Mouse (Mus musculus) Patski (cell line): ENCODE measurements around the gene Lfng. TPM values are rescaled to one million over a fixed set of nuclear protein-coding genes. Genes with fewer than 3 reads are reported as not detected.

Experiments
- ATAC-seq: fragments of 100-300 bp; one replicate; pipeline ENCODE4 v1.8.0; 2021
- CTCF ChIA-PET: fragments of 350-600 bp; sonication (Branson Sonifier 250); formaldehyde crosslinking; loops from one replicate; lab custom pipeline; 2022; ENCODE audit warnings: inconsistent platforms; lab: Charles Lee
- POLR2A ChIA-PET: fragments of 350-600 bp; sonication (Branson Sonifier 250); formaldehyde crosslinking; loops from one replicate; lab custom pipeline; 2022; ENCODE audit warnings: antibody characterized with exemption, inconsistent platforms; lab: Charles Lee
- DNase-seq: peaks from one replicate; pipeline ENCODE4 v3.0.0-alpha.2; 2011; ENCODE audit warnings: low read depth, low spot score
- H3K27me3 ChIP-seq: fragments of 371-371 bp; one replicate; pipeline ENCODE4 v1.5.1; 2021
- CTCF ChIP-seq: fragments of 100-300 bp; IDR thresholded peaks from one replicate; pipeline ENCODE4 v1.5.1; 2021
- in situ Hi-C: fragments of 300-500 bp; cut with MboI; formaldehyde crosslinking; loops from 3 replicates; pipeline ENCODE4 v1.11.1; 2018; ENCODE audit warnings: low pct_unique_long_range_greater_than_20kb, mixed read lengths
- polyA plus RNA-seq: library from polyadenylated mRNA; unstranded; gene quantifications from one replicate; pipeline ENCODE4 v1.2.3, GENCODE M21; 2021

The Lfng gene
- 56.0 TPM for polyA plus RNA-seq

DNA sequence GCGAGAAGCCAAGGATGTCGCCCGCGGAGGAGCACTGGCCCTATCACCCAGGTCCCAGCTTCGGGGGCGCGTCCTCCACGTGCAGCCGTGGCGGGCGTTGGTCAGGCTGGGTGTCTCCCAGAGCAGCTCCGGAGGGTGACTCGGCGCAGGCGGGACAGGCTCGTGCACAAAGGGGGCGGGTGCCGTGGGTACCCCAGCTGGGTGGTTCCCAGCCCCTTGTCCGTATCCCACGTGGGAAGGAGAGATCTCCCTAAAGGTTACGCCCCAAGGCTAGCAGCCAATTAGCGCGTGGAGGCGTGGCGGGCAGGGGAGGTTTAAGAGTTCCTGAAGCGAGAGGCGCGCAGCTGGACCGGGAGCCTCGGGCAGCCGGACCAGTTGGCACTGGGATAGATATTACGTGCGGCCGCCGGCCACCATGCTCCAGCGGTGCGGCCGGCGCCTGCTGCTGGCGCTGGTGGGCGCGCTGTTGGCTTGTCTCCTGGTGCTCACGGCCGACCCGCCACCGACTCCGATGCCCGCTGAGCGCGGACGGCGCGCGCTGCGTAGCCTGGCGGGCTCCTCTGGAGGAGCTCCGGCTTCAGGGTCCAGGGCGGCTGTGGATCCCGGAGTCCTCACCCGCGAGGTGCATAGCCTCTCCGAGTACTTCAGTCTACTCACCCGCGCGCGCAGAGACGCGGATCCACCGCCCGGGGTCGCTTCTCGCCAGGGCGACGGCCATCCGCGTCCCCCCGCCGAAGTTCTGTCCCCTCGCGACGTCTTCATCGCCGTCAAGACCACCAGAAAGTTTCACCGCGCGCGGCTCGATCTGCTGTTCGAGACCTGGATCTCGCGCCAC is at the start of gene Lfng:
Lfng (plus strand) TSS at position 320 of the 835 bp plus-strand sequence.
- ChIA-PET POLR2A (interaction anchor here (0.6 to 2.1 kb wide), 8 partner anchors 10 to 58 kb away, joined by 3 to 6 read pairs (median 4); no protein-coding TSS in a partner anchor), CTCF (interaction anchor here (1.0 to 1.2 kb wide), 2 partner anchors 10 to 12 kb away, joined by 3 to 6 read pairs; no protein-coding TSS in a partner anchor)
- no peak for TF ChIP-seq CTCF
- DNase-seq (no peak), ATAC-seq (peak; percentile 32)
- no peaks in the 10 kb centered on the region for H3K27me3 ChIP-seq
- in situ Hi-C loops = loop anchor here (5.0 kb wide), 1 partner anchor 40 kb away; the partner anchor contains the start of gene Grifin

- TF ChIP-seq CTCF = no peak
- DNase-seq (no peak), ATAC-seq (no peak)
- in situ Hi-C loops = no loop called here
- CTCF ChIA-PET = interaction anchor here (0.8 to 0.9 kb wide), 2 partner anchors 12 to 56 kb away, joined by 3 to 4 read pairs; no protein-coding TSS in a partner anchor
- H3K27me3 ChIP-seq = no peaks in the 10 kb centered on the region
- POLR2A ChIA-PET = no interaction called here
These were observed 44.5 kb upstream of the Lfng start for GRCm38 (mm10) chr5:140562601-140563000.

DNA sequence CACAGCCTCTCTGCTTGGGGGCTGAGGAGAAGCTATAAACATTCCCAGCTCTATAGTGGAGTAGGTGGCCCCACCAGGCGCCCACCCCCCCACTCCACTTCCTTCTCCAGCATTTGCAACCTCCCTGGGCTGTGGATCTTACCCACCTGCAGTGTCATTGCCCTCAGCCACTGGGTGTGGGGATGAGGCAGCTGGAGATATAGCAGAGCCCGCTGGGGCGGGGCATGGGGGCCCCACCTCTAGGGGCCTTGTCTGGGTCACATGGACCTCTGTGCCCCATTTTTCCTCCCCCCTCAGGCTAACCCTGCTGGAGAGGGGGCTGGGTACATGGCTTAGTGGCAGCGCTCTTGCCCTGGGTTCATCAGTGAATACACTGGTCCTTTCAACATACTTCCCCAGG is 42.2 kb upstream of the Lfng start, which contains the start of gene Grifin:
Grifin (minus strand) TSS at position 176 of the 400 bp plus-strand sequence.
- H3K27me3 ChIP-seq = no peaks in the 10 kb centered on the region
- DNase-seq (no peak), ATAC-seq (no peak)
- CTCF ChIA-PET = interaction anchor here (0.8 to 1.4 kb wide), 2 partner anchors 25 to 112 kb away, joined by 4 read pairs; no protein-coding TSS in a partner anchor
- POLR2A ChIA-PET = no interaction called here
- no peak for TF ChIP-seq CTCF
- in situ Hi-C loops = loop anchor here (5.0 kb wide), 1 partner anchor 42 kb away; the partner anchor contains the start of gene Lfng

- H3K27me3 ChIP-seq = no peaks in the 10 kb centered on the region
- ChIA-PET CTCF (interaction anchor here (0.8 to 1.4 kb wide), 4 partner anchors 25 to 112 kb away, joined by 3 to 5 read pairs (median 4); no protein-coding TSS in a partner anchor), POLR2A (interaction anchor here (0.8 kb wide), 1 partner anchor 42 kb away, joined by 4 read pairs; the partner anchor contains the start of gene Lfng)
- TF ChIP-seq CTCF = no peak
- in situ Hi-C loops = loop anchor here (5.0 kb wide), 1 partner anchor 42 kb away; the partner anchor contains the start of gene Lfng
- peak; percentile 66 for ATAC-seq
- peak; percentile 63 for DNase-seq
These were observed 41.7 kb upstream of the Lfng start for GRCm38 (mm10) chr5:140565451-140565850.

- H3K27me3 ChIP-seq = no peaks in the 10 kb centered on the region
- no peak for TF ChIP-seq CTCF
- ChIA-PET POLR2A (interaction anchor here (0.8 to 1.8 kb wide), 2 partner anchors 41 to 51 kb away, joined by 4 to 6 read pairs; partner anchors contain the start of gene Lfng), CTCF (interaction anchor here (0.8 to 1.4 kb wide), 4 partner anchors 26 to 111 kb away, joined by 3 to 5 read pairs (median 4); no protein-coding TSS in a partner anchor)
- ATAC-seq (peak; percentile 74), DNase-seq (no peak)
- in situ Hi-C loops = loop anchor here (5.0 kb wide), 1 partner anchor 41 kb away; the partner anchor contains the start of gene Lfng
These were observed 41.3 kb upstream of the Lfng start for GRCm38 (mm10) chr5:140565856-140566255.

GRCm38 (mm10) chr5:140566271-140566670 is 40.8 kb upstream of the Lfng start:
- no peak for ATAC-seq
- DNase-seq = no peak
- H3K27me3 ChIP-seq = no peaks in the 10 kb centered on the region
- in situ Hi-C loops = loop anchor here (5.0 kb wide), 1 partner anchor 41 kb away; the partner anchor contains the start of gene Lfng
- no peak for TF ChIP-seq CTCF
- POLR2A ChIA-PET = interaction anchor here (0.8 to 1.8 kb wide), 5 partner anchors 38 to 53 kb away, joined by 3 to 6 read pairs (median 4); partner anchors contain the start of gene Lfng
- CTCF ChIA-PET = interaction anchor here (1.0 kb wide), 2 partner anchors 33 to 53 kb away, joined by 3 to 5 read pairs; no protein-coding TSS in a partner anchor

DNA sequence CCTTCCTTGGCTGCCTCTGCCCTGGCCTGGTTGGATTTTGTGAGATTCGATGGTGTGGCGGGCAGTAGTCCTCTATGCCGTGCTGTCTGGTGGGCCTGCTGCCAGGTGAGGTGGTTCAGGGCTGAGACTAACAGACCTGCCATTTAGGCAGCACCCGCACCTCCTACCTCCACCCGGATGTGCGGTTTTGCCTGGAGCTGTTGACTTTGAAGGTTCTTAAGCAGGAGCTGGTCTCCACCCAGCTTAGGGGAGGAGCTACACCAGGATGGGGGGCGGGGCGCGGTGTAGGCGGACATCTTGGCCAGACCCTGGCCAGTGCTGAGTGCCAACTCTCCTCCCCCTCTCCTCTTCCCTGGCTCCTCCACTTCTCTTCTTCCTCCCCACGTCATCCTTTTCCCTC is 39.8 kb upstream of the Lfng start:
- in situ Hi-C loops = loop anchor here (5.0 kb wide), 1 partner anchor 40 kb away; the partner anchor contains the start of gene Lfng
- no peak for ATAC-seq
- DNase-seq = no peak

GRCm38 (mm10) chr5:140567751-140568150 is 39.4 kb upstream of the Lfng start:
- in situ Hi-C loops = loop anchor here (5.0 kb wide), 1 partner anchor 40 kb away; the partner anchor contains the start of gene Lfng
- ATAC-seq (no peak), DNase-seq (no peak)
- no peaks in the 10 kb centered on the region for H3K27me3 ChIP-seq
- ChIA-PET POLR2A (interaction anchor here (1.1 to 1.5 kb wide), 2 partner anchors 11 to 40 kb away, joined by 3 to 6 read pairs; partner anchors contain the start of gene Lfng), CTCF (interaction anchor here (0.8 to 1.9 kb wide), 9 partner anchors 11 to 113 kb away, joined by 3 to 8 read pairs (median 5); no protein-coding TSS in a partner anchor)
- no peak for TF ChIP-seq CTCF

More for the DNA sequence above, 39.8 kb upstream of the Lfng start:
- H3K27me3 ChIP-seq = no peaks in the 10 kb centered on the region
- POLR2A ChIA-PET = interaction anchor here (0.6 to 1.8 kb wide), 5 partner anchors 37 to 54 kb away, joined by 3 to 6 read pairs (median 3); partner anchors contain the start of gene Lfng
- CTCF ChIA-PET = interaction anchor here (0.8 to 1.9 kb wide), 7 partner anchors 12 to 113 kb away, joined by 3 to 8 read pairs (median 5); no protein-coding TSS in a partner anchor
- TF ChIP-seq CTCF = no peak

DNA sequence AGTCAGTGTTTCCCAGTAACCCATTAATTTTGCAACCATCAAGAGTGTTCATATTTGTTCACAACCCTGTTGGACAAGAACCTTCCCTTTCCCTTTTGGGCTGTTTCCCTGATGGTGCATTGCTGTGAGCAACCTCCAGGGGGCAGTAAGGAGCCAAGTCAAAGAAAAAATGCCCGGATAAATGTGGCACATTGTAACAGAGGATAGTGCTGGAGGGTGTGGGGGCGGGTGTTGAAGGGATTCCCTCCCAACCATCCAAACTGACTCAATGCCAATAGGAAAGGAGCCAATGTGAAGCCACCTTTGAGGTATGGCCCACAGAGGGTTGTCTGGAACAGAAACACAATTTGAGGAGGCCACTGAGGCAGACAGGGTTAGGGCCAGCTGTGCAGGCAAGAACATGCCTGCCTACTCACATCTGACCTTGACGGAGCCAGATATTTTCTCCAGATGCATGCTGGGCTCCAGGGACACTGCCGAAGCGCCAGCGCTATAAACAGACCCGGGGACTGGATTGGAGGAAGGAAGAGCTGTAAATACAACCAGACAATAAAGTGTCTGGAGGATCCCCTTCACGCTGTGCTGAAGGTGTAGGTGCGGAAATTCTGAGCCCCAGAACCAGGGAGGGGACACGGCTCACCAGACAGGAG is 38.7 kb upstream of the Lfng start:
- POLR2A ChIA-PET = interaction anchor here (1.1 to 1.5 kb wide), 2 partner anchors 10 to 38 kb away, joined by 3 to 4 read pairs; partner anchors contain the start of gene Lfng
- no peak for TF ChIP-seq CTCF
- no peak for ATAC-seq
- in situ Hi-C loops = loop anchor here (5.0 kb wide), 1 partner anchor 39 kb away; the partner anchor contains the start of gene Lfng
- no peak for DNase-seq
- H3K27me3 ChIP-seq = no peaks in the 10 kb centered on the region
- CTCF ChIA-PET = interaction anchor here (0.8 to 1.9 kb wide), 8 partner anchors 11 to 112 kb away, joined by 3 to 6 read pairs (median 4); no protein-coding TSS in a partner anchor
